Mouse (Mus musculus) layer of hippocampus, adult 18-20 months (tissue): Measurements from ENCODE around the gene Sipa1l3. TPM values are rescaled to one million over a fixed set of nuclear protein-coding genes. Genes with fewer than 3 reads are reported as not detected.
A peak's percentile ranks its signal among the peaks of the same experiment; 100 is the strongest.

Experiments
- DNase-seq, 2 experiments: peaks; one replicate each; pipeline ENCODE4 v3.0.0; 2022; ENCODE audit warnings: low spot score in 2 of 2
- total RNA-seq, 2 experiments: library from RNA; stranded (reverse); gene quantifications; 2 replicates each; pipeline ENCODE4 v1.2.3; 2021

Sipa1l3 gene
- total RNA-seq, 2 experiments from 2014 or later, result 219 to 232 TPM

- peak; percentile 55 to 69 for DNase-seq
These were observed 209.2 kb downstream of the Sipa1l3 start for GRCm38 (mm10) chr7:29309221-29309721.

- DNase-seq, result peak; percentile 93 to 96
These were observed 210.9 kb downstream of the Sipa1l3 start for GRCm38 (mm10) chr7:29307350-29308104.

GRCm38 (mm10) chr7:29306619-29307018 lies 211.8 kb downstream of the Sipa1l3 start:
- DNase-seq, result peak in 1 of 2 experiments; percentile 77

GRCm38 (mm10) chr7:29306108-29306507 lies 212.3 kb downstream of the Sipa1l3 start:
- no peak for DNase-seq

GRCm38 (mm10) chr7:29305263-29305988 lies 213.0 kb downstream of the Sipa1l3 start:
- no peak for DNase-seq

- DNase-seq, result peak in 1 of 2 experiments; percentile 38
These were observed 213.8 kb downstream of the Sipa1l3 start for GRCm38 (mm10) chr7:29304463-29305262.

GRCm38 (mm10) chr7:29303738-29304462 lies 214.5 kb downstream of the Sipa1l3 start, which contains the start of gene Dpf1:
TSS of gene Dpf1 (plus strand) at chr7:29303951.
- peak; percentile 89 to 94 for DNase-seq

GRCm38 (mm10) chr7:29302641-29303040 lies 215.8 kb downstream of the Sipa1l3 start:
- DNase-seq, result no peak

GRCm38 (mm10) chr7:29301127-29301566 lies 217.3 kb downstream of the Sipa1l3 start:
- peak in 1 of 2 experiments; percentile 78 for DNase-seq

GRCm38 (mm10) chr7:29296998-29297397 lies 221.4 kb downstream of the Sipa1l3 start:
- DNase-seq, result peak in 1 of 2 experiments; percentile 78

GRCm38 (mm10) chr7:29295861-29296647 lies 222.4 kb downstream of the Sipa1l3 start:
- peak in 1 of 2 experiments; percentile 7 for DNase-seq

GRCm38 (mm10) chr7:29294111-29294761 lies 224.2 kb downstream of the Sipa1l3 start:
- peak in 1 of 2 experiments; percentile 10 for DNase-seq

- DNase-seq, result peak in 1 of 2 experiments; percentile 20
These were observed 225.0 kb downstream of the Sipa1l3 start for GRCm38 (mm10) chr7:29293131-29294065.

GRCm38 (mm10) chr7:29292458-29293098 lies 225.9 kb downstream of the Sipa1l3 start:
- DNase-seq, result no peak

GRCm38 (mm10) chr7:29291616-29292457 lies 226.6 kb downstream of the Sipa1l3 start:
- peak in 1 of 2 experiments; percentile 55 for DNase-seq
